Mouse (Mus musculus) E14TG2a.4 (cell line): ENCODE data around the gene Rptor.

Experiments used
- CTCF ChIP-seq: conservative IDR thresholded peaks from 2 replicates; pipeline ENCODE4 v1.5.1; 2014; ENCODE audit warnings: low read length
- NANOG ChIP-seq: IDR thresholded peaks from 2 replicates; pipeline ENCODE4 v1.6.1; 2014; ENCODE audit warnings: borderline replicate concordance, low read length, mixed read lengths
- POU5F1 ChIP-seq: IDR thresholded peaks from 2 replicates; pipeline ENCODE4 v1.6.1; 2014; ENCODE audit warnings: low read length, borderline replicate concordance

DNA sequence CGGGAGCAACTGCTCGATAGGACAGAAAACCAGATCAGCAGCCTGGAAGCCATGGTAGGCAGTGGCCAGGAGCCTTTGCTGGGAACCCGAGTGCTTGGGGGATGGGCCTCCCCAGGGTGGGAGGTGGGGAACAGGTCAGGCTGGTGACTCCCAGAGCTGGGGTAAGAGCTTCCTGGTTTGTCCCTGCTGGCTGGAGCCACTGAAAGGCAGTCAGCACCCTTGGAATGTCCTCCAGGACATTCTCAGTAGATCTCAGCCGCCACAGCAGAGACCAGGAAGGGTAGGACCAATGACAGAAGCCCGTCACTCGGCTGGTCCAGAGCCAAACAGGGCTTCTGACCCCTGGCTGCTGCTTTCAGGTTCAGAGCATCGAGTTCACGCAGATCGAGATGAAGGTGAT is 313.0 kb downstream of the Rptor start:
- no peak for TF ChIP-seq CTCF
- no peak for TF ChIP-seq NANOG
- no peak for TF ChIP-seq POU5F1
